Mouse (Mus musculus) midbrain, embryonic 11.5 days (tissue): ENCODE data around the gene Cyp2ab1. TPM values are rescaled to one million over a fixed set of nuclear protein-coding genes. Genes with fewer than 3 reads are reported as not detected.
"Not testable (repeated sequence)": the region's sequence is repeated elsewhere in the genome, so short reads cannot be mapped to it uniquely, and the experiment has no call there.

ENCODE experiments used
- ATAC-seq: fragments of 200-750 bp; cut with Nextera tagmentation; 2 replicates; pipeline ENCODE4 v1.8.0; 2017; ENCODE audit warnings: moderate TSS enrichment, moderate library complexity; ENCODE audit not compliant: low FRiP score
- DNase-seq: peaks from one replicate; pipeline ENCODE4 v3.0.0; 2015; ENCODE audit warnings: low spot score; ENCODE audit errors: missing footprints
- H3K27ac ChIP-seq: fragments of 300-500 bp; sonication (generic); 2 replicates; pipeline ENCODE4 v1.5.1; 2014; ENCODE audit warnings: low read depth, low read length
- H3K27me3 ChIP-seq: fragments of 300-500 bp; sonication (generic); 2 replicates; pipeline ENCODE4 v1.6.1; 2014; ENCODE audit warnings: mild to moderate bottlenecking, low read length, moderate library complexity, mixed read lengths; ENCODE audit not compliant: control insufficient read depth, insufficient read depth
- H3K36me3 ChIP-seq: fragments of 300-500 bp; sonication (generic); 2 replicates; pipeline ENCODE4 v1.6.1; 2014; ENCODE audit warnings: mild to moderate bottlenecking, low read length, moderate library complexity, mixed read lengths; ENCODE audit not compliant: control insufficient read depth, insufficient read depth
- H3K4me1 ChIP-seq: fragments of 300-500 bp; sonication (generic); 2 replicates; pipeline ENCODE4 v1.6.1; 2014; ENCODE audit warnings: low read length; ENCODE audit not compliant: control insufficient read depth, insufficient read depth
- H3K4me2 ChIP-seq: fragments of 300-500 bp; sonication (generic); 2 replicates; pipeline ENCODE4 v1.6.1; 2014; ENCODE audit warnings: mild to moderate bottlenecking, moderate library complexity
- H3K4me3 ChIP-seq: fragments of 300-500 bp; sonication (generic); 2 replicates; pipeline ENCODE4 v1.5.1; 2014; ENCODE audit warnings: low read depth, low read length
- H3K9ac ChIP-seq: fragments of 300-500 bp; sonication (generic); 2 replicates; pipeline ENCODE4 v1.6.1; 2014; ENCODE audit warnings: low read length
- H3K9me3 ChIP-seq: fragments of 300-500 bp; sonication (generic); 2 replicates; pipeline ENCODE4 v1.6.1; 2016; ENCODE audit warnings: low read length; ENCODE audit not compliant: control insufficient read depth
- WGBS: fragments of 180-500 bp; shearing (Covaris S2); extraction: QIAGEN DNeasy Blood & Tissue Kit; methylation state at CpG from one replicate; pipeline ENCODE4 v1.1.7; 2014; 5-methylcytosine and 5-hydroxymethylcytosine counted together
- polyA plus RNA-seq: library from polyadenylated mRNA; unstranded; fragments of >200 nt; fragmentation: Nextera tagmentation; extraction: Ambion mirVana; gene quantifications from 2 replicates; pipeline ENCODE4 v1.2.1, GENCODE M21; 2014

Cyp2ab1 gene
- not detected in 2 replicates for polyA plus RNA-seq

DNA sequence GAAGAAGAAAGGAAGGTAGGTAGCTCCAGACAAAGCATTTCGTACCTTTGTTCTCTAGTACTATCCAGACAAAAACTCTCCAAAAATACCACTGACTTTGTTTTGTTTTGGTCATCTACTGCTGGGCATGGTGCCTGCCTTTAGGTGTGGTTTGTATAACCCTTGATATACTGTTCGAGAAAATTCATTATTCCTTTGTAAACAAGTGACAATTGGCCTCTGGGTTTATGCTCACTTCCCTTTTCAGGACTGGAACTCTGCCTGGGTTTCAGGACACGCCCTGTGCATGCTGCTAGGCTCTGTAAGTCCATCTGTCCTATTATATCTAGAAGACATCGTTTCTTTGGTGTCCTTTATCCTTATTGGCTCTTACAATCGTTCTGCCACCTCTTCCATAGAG lies at the start of gene Cyp2ab1:
Cyp2ab1 (minus strand) TSS at position 119 of the 400 bp plus-strand sequence.
- DNase-seq: no peak
- H3K9me3 ChIP-seq: no peaks in the 10 kb centered on the region

DNA sequence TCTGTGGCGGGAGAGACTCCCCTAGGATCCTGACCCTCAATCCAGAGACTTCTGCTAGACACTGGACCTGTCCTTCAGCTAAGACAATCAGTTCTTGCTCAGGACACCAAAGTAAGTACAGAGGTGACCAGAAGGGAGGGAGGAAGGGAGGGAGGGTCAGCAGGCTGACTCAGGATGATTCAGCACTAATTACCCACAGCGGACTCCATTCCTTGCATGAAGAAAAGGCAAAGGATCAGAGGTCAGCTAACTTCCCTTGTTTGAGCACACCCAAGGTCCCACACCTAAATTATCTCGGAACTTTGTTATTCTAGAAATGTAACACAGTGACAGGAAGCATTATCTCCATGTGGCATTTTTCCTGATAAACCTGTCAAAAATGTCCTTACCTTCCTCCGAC lies 46.5 kb upstream of the Cyp2ab1 start:
- no peak overlapping the region for H3K4me2 ChIP-seq
- no peaks in the 10 kb centered on the region for H3K4me1 ChIP-seq
- no peaks in the 10 kb centered on the region for H3K9me3 ChIP-seq
- H3K27me3 ChIP-seq: no peaks in the 10 kb centered on the region
- ATAC-seq: no peak
- H3K9ac ChIP-seq: no peak overlapping the region
- no peak overlapping the region for H3K27ac ChIP-seq
- WGBS: 83% methylated on average over 4 of the region's 4 CpGs
- no peak overlapping the region for H3K4me3 ChIP-seq
- peak; percentile 84 for DNase-seq
- peaks cover 6% of the 10 kb centered on the region for H3K36me3 ChIP-seq

More for the DNA sequence above, at the start of gene Cyp2ab1:
- no peaks in the 10 kb centered on the region for H3K27me3 ChIP-seq
- no peak within 1 kb of the TSS for H3K9ac ChIP-seq
- 75% methylated on average over 5 of the region's 5 CpGs for WGBS
- no peaks in the 10 kb centered on the region for H3K4me1 ChIP-seq
- no peak within 1 kb of the TSS for H3K27ac ChIP-seq
- H3K36me3 ChIP-seq: no peaks in the 10 kb centered on the region
- no peak within 1 kb of the TSS for H3K4me2 ChIP-seq
- H3K4me3 ChIP-seq: no peak within 1 kb of the TSS
- no peak for ATAC-seq

DNA sequence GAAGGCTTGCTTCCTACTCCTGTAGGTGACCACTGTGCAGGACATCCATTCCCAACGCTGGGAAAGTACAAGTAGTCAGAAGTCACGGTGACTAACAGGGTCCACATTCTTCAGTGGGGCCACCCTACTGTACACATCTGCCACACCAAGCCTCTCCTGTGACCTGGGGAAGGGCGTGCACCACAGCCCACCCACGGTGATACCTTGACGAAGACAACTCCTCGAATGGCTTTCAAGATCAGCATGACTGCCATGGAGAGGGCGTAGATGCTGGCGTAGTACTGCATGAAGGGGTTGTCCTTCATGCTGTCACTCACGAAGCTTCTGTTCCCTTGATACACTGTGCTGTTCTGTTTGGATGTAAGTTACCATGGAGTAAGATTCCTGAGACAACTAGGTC lies 43.0 kb upstream of the Cyp2ab1 start:
- Histone ChIP-seq H3K4me1 (no peaks in the 10 kb centered on the region), H3K27ac (no peak overlapping the region), H3K4me3 (no peak overlapping the region), H3K4me2 (no peak overlapping the region), H3K36me3 (peaks cover 13% of the 10 kb centered on the region; the same call in 1 of the 2 replicates), H3K27me3 (no peaks in the 10 kb centered on the region), H3K9ac (no peak overlapping the region), H3K9me3 (no peaks in the 10 kb centered on the region)
- DNase-seq: no peak
- 90% methylated on average over 9 of the region's 9 CpGs for WGBS
- no peak for ATAC-seq

DNA sequence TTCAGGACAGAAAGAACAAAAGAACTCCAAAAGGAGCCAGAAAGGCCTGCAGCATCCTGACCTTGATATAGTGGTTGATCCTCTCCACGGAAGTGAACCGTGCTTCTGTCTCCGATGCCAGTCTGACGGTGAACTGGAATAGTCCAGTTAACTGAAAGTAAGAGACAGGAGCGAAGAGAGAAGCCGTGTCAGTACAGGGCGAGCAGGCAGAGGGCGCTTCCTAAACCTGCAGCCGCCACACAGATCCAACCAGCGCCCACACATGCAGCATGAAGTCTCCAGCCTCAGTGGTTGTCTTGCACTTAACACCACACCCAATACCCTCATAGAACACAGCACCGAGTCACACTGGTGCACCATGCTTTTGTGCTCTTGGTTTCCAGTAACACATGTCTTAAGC lies 36.9 kb upstream of the Cyp2ab1 start:
- no peaks in the 10 kb centered on the region for H3K27me3 ChIP-seq
- peaks cover 16% of the 10 kb centered on the region; the same call in 1 of the 2 replicates for H3K36me3 ChIP-seq
- H3K9me3 ChIP-seq: no peaks in the 10 kb centered on the region
- no peak overlapping the region for H3K27ac ChIP-seq
- H3K4me3 ChIP-seq: no peak overlapping the region
- DNase-seq (no peak), ATAC-seq (no peak)
- no peak overlapping the region for H3K4me2 ChIP-seq
- 89% methylated on average over 11 of the region's 11 CpGs for WGBS
- no peak overlapping the region for H3K9ac ChIP-seq
- H3K4me1 ChIP-seq: no peaks in the 10 kb centered on the region

DNA sequence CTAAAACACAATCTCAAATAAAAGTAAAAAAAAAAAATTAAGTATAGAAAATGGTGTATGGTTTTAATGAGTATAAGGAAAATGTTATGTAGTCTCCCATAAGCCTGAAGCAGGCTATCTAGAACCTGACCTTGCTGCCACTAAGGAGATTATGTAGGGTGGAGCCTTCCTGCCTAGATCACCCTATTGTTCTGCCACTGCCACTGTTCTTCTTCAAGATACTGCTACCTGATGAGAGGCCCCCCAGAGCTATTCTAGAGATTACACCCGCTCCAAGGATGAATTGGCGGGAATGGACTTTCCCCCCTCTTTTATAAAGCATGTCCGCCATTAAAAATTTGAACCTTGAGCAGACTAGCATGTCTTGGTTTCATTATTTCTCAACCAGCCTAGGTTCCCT lies 36.3 kb upstream of the Cyp2ab1 start:
- not testable (repeated sequence) for DNase-seq, H3K4me3 ChIP-seq, H3K9ac ChIP-seq, H3K4me1 ChIP-seq, H3K27me3 ChIP-seq, ATAC-seq, H3K4me2 ChIP-seq, H3K9me3 ChIP-seq, H3K27ac ChIP-seq
- WGBS: 88% methylated on average over 3 of the region's 3 CpGs
- H3K36me3 ChIP-seq: peaks cover 17% of the 10 kb centered on the region; the same call in 1 of the 2 replicates

DNA sequence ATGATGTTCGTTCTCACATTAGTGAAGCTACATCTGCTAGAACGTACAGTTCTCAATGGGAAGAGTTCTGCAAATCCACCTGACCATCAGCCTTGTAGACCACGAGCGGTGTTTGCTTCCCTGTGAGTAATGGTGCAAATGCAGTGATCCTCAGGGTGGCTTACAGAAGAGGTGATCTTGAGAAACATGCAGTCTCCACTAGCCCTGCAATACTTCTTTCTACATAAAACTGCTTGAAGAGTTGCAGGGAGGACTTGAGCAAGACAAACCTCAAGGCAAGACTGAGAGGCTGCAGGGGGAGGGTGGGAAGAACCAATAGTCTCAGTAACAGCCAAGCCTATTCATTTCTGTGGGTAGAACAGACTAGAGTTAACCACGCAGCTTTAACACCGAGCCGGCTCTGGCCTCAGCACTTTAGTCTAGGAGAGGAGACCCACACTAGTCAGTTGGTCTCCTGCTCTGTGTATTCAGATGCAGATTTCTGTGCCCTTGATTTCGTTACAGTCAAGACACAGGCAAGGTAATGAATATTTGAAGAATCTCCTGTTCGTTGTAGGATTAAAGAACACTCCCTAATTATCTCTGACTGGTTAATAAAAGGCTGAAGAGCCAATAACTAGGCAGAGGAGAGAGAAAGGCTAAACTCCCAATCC lies 34.6 kb upstream of the Cyp2ab1 start:
- no peak for DNase-seq
- no peak overlapping the region for H3K9ac ChIP-seq
- ATAC-seq: no peak
- no peak overlapping the region for H3K4me3 ChIP-seq
- no peaks in the 10 kb centered on the region for H3K27me3 ChIP-seq
- H3K4me2 ChIP-seq: no peak overlapping the region
- H3K36me3 ChIP-seq: peaks cover 14% of the 10 kb centered on the region; the same call in 1 of the 2 replicates
- H3K9me3 ChIP-seq: no peaks in the 10 kb centered on the region
- WGBS: 80% methylated on average over 9 of the region's 9 CpGs
- no peak overlapping the region for H3K27ac ChIP-seq
- no peaks in the 10 kb centered on the region for H3K4me1 ChIP-seq

DNA sequence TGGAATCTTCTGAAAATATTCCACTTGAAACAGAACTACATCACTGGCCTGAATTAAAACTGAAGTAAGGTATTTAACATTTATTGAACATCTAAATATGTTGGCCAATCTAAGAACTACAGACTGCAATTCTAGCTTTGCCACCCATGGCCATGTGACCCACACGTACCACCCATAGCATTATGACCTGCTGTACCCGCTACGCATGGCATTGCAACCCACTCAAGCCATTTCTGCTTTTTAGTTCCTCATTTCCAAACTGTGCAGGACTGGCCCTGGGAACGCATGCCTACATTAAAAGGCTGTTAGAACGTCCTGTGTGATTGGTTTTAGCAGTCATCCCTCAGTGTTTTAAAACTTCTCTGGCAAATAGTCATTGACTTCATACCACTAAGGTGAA lies 32.6 kb upstream of the Cyp2ab1 start:
- no peak overlapping the region for H3K4me3 ChIP-seq
- DNase-seq (no peak), ATAC-seq (no peak)
- H3K9me3 ChIP-seq: no peaks in the 10 kb centered on the region
- H3K4me2 ChIP-seq: no peak overlapping the region
- H3K27me3 ChIP-seq: no peaks in the 10 kb centered on the region
- H3K27ac ChIP-seq: no peak overlapping the region
- H3K36me3 ChIP-seq: peaks cover 4% of the 10 kb centered on the region; the same call in 1 of the 2 replicates
- 96% methylated on average over 5 of the region's 5 CpGs for WGBS
- no peaks in the 10 kb centered on the region for H3K4me1 ChIP-seq
- H3K9ac ChIP-seq: no peak overlapping the region

DNA sequence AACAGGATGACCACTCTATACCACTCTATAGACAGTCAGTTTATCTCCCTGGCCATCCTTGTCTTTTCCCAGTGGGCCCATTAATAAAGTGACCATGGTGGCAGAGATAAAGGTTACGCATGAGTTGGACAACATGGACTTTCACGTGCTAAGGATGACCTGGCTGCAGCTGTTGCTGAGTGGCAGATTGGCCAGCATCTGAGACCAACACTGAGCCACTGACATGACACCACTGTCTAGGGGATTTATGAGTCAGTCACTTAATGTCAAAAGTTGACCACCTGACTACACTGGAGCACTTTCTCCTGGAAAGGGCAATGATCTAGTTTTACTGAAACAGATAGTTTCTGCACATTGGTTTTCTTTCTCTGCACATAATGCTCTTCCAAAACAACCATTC lies 29.6 kb upstream of the Cyp2ab1 start:
- H3K36me3 ChIP-seq: peaks cover 4% of the 10 kb centered on the region; the same call in 1 of the 2 replicates

DNA sequence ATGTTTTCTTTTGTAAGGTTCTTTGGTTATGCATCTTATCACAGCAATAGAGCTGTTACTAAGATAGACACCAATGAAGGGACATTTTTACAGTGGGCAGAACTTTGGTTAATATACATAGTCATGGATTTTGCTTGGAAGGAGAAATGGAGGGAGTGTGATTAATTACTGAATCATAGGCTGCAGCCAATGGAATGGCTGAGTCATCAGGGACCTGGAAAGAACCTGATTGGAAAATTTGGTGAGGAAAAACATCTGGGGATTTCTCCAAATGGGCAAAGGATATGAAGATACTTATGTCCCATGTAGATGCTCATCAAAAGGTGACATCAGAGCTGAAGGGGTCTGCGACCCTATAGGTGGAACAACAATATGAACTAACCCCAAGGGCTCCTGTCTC lies 28.8 kb upstream of the Cyp2ab1 start:
- Histone ChIP-seq H3K27me3 (no peaks in the 10 kb centered on the region), H3K36me3 (peaks cover 4% of the 10 kb centered on the region; the same call in 1 of the 2 replicates), H3K9me3 (no peaks in the 10 kb centered on the region), H3K4me2 (no peak overlapping the region), H3K4me3 (no peak overlapping the region), H3K4me1 (no peaks in the 10 kb centered on the region), H3K9ac (no peak overlapping the region), H3K27ac (no peak overlapping the region)
- ATAC-seq (no peak), DNase-seq (no peak)
- WGBS: 90% methylated on average over 1 of the region's 1 CpGs

More for the DNA sequence above, 29.6 kb upstream of the Cyp2ab1 start:
- WGBS: 85% methylated on average over 2 of the region's 2 CpGs
- DNase-seq (no peak), ATAC-seq (no peak)
- no peaks in the 10 kb centered on the region for H3K27me3 ChIP-seq
- H3K4me2 ChIP-seq: no peak overlapping the region
- no peaks in the 10 kb centered on the region for H3K4me1 ChIP-seq
- no peak overlapping the region for H3K27ac ChIP-seq
- H3K9ac ChIP-seq: no peak overlapping the region
- no peaks in the 10 kb centered on the region for H3K9me3 ChIP-seq
- H3K4me3 ChIP-seq: no peak overlapping the region
